Mouse (Mus musculus): ENCODE measurements around the gene Ccdc169.

GRCm38 (mm10) chr3:55122336-55122870 is 14.7 kb upstream of the Ccdc169 start:
- TF ChIP-seq CTCF (IDR thresholded peaks at IDR 0.05; ENCODE audit: low read depth) (no peak), EP300 (IDR thresholded peaks at IDR 0.05; ENCODE audit: low read depth) (no peak)

Data from liver, postnatal 0 days (tissue).